Mouse (Mus musculus) stomach, postnatal 0 days (tissue): ENCODE measurements around the gene Mctp1.

Experiments
- CTCF ChIP-seq: IDR thresholded peaks from 2 replicates; pipeline ENCODE4 v1.5.1; 2016; ENCODE audit warnings: antibody characterized with exemption, low read depth, mild to moderate bottlenecking, moderate library complexity
- EP300 ChIP-seq: optimal IDR thresholded peaks from 2 replicates; pipeline ENCODE3; 2016; ENCODE audit warnings: antibody characterized with exemption

DNA sequence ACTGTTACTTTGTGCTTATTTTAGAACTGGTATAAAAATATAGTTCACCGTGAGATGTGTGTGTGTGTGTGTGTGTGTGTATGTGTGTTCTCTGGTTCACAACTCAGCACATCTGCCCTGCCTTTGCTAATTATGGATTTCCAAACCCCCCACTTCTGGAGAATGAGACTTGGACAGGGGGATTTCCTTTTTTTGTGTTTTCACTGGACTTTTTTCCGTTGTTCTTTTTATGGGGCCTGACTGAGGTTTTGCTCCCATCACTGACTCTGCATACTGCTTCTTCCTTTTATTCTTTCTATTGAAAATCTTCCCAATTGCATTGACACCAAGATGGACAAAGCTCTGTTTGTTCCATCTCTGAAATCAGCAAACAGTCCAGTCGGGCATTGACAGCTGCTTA lies 438.7 kb downstream of the Mctp1 start:
- TF ChIP-seq CTCF (no peak), EP300 (no peak)
